Mouse (Mus musculus): ENCODE results near the gene Csmd2.
A peak's percentile ranks its signal among the peaks of the same experiment; 100 is the strongest.

- TF ChIP-seq CTCF (IDR thresholded peaks at IDR 0.05; ENCODE audit: borderline replicate concordance, insufficient read depth, low read depth, low read length) (peak; percentile 27; the same call in 1 of the 2 replicates), POLR2A (IDR thresholded peaks at IDR 0.05; ENCODE audit: borderline replicate concordance, insufficient read depth, low read length) (no peak)
Measured at GRCm38 (mm10) chr4:128317951-128318350, 330.3 kb downstream of the Csmd2 start.
